Mouse (Mus musculus) intestine, embryonic 15.5 days (tissue): ENCODE data around the gene Mthfd1l. TPM values are rescaled to one million over a fixed set of nuclear protein-coding genes. Genes with fewer than 3 reads are reported as not detected.
A peak's percentile ranks its signal among the peaks of the same experiment; 100 is the strongest.
"Not testable (repeated sequence)": the region's sequence is repeated elsewhere in the genome, so short reads cannot be mapped to it uniquely, and the experiment has no call there.

Experiments used
- ATAC-seq: fragments of 200-750 bp; cut with Nextera tagmentation; 2 replicates; pipeline ENCODE4 v1.8.0; 2017; ENCODE audit warnings: moderate TSS enrichment, moderate library complexity
- H3K27ac ChIP-seq: fragments of 300-500 bp; sonication (generic); 2 replicates; pipeline ENCODE4 v1.5.1; 2015; ENCODE audit warnings: mild to moderate bottlenecking, inconsistent platforms
- H3K27me3 ChIP-seq: fragments of 300-500 bp; sonication (generic); replicated peaks from 2 replicates; pipeline ENCODE4 v1.6.1; 2015; ENCODE audit warnings: inconsistent platforms
- H3K36me3 ChIP-seq: fragments of 300-500 bp; sonication (generic); 2 replicates; pipeline ENCODE4 v1.6.1; 2015; ENCODE audit warnings: inconsistent platforms
- H3K4me1 ChIP-seq: fragments of 300-500 bp; sonication (generic); replicated peaks from 2 replicates; pipeline ENCODE4 v1.6.1; 2015; ENCODE audit warnings: inconsistent platforms
- H3K4me2 ChIP-seq: fragments of 300-500 bp; sonication (generic); replicated peaks from 2 replicates; pipeline ENCODE4 v1.6.1; 2015; ENCODE audit warnings: mild to moderate bottlenecking, inconsistent platforms
- H3K4me3 ChIP-seq: fragments of 300-500 bp; sonication (generic); replicated peaks from 2 replicates; pipeline ENCODE4 v1.5.1; 2015; ENCODE audit warnings: inconsistent platforms
- H3K9ac ChIP-seq: fragments of 300-500 bp; sonication (generic); 2 replicates; pipeline ENCODE4 v1.6.1; 2015; ENCODE audit warnings: inconsistent platforms
- H3K9me3 ChIP-seq: fragments of 300-500 bp; sonication (generic); 2 replicates; pipeline ENCODE4 v1.6.1; 2016; ENCODE audit warnings: inconsistent platforms
- WGBS: fragments of 180-500 bp; shearing (Covaris S2); methylation state at CpG from one replicate; pipeline ENCODE4 v1.1.7; 2015; 5-methylcytosine and 5-hydroxymethylcytosine counted together
- polyA plus RNA-seq: library from polyadenylated mRNA; unstranded; fragments of >200 nt; fragmentation: Nextera tagmentation; extraction: Ambion mirVana; gene quantifications from 2 replicates; pipeline ENCODE4 v1.2.1, GENCODE M21; 2015

Gene Mthfd1l
- polyA plus RNA-seq, 1 experiment from 2014 or later = 21.7 TPM

DNA sequence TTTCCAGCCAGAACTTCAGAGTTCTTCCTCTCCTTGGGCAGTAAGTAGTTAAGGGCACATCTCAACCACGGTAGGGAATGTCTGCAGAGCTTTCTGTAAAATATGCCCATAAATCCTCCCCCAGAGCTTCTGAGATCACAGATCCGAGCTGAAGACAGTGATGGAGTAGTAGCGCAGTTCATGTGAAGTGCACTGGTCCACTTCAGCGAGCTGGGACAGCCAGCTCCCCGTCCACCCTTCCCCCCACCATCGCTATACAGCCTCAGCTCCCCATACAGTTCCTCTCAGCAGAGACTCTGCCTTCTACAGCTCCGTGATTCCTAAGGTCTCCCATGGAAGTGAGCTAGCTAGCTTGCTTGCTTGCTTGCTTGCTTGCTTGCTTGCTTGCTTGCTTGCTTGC lies 144.2 kb downstream of the Mthfd1l start:
- Histone ChIP-seq H3K9ac (no peak overlapping the region), H3K9me3 (no peaks in the 10 kb centered on the region), H3K36me3 (no peaks in the 10 kb centered on the region), H3K4me1 (peaks cover 17% of the 10 kb centered on the region; the same call in 1 of the 2 replicates), H3K4me2 (peak overlapping the region; percentile 28), H3K4me3 (no peak overlapping the region), H3K27ac (peak overlapping the region; percentile 78), H3K27me3 (no peaks in the 10 kb centered on the region)
- WGBS = 13% methylated on average over 7 of the region's 7 CpGs
- peak; percentile 84 for ATAC-seq

DNA sequence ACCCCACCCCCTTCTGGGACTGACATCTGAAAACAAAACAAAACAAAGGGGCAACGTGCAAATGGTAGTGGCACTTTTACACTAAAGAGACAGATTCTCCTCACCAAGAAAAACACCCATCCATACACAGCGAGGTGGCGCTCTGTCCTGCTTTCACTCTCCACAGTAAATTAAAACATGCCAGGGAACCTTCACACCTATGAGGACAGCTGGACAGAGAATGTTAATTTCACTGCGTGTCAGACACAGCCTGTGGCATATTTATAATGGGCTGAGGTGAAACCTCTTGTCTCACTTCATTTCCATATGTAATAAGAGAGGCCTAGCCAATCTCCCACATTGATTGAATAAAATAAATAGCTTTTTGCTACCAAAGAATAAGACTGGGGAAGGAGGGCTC lies 146.4 kb downstream of the Mthfd1l start:
- H3K9me3 ChIP-seq = no peaks in the 10 kb centered on the region
- no peaks in the 10 kb centered on the region for H3K36me3 ChIP-seq
- ATAC-seq = no peak
- H3K27ac ChIP-seq = no peak overlapping the region
- H3K9ac ChIP-seq = no peak overlapping the region
- no peaks in the 10 kb centered on the region for H3K27me3 ChIP-seq
- no peak overlapping the region for H3K4me2 ChIP-seq
- 77% methylated on average over 4 of the region's 4 CpGs for WGBS
- H3K4me1 ChIP-seq = peaks cover 8% of the 10 kb centered on the region; the same call in 1 of the 2 replicates
- H3K4me3 ChIP-seq = no peak overlapping the region

DNA sequence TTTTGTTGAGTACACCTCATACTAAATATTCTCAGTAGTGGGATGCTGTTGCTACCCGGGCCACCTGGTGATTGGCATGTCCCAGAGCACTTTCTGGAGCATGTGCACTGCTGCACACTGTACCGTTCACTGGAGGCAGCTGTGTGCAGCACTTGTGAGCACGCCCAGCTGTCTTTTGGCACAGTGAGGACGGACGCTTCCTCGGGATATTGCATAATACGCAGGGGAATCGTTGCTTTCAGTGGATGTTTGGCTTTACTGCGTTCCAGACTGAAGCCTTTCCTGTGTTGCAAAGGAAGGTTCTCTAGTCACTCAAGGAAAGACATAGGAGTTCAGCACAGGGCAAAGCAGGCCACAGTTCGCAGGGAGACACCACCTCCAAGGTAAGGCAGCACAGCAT lies 147.8 kb downstream of the Mthfd1l start:
- H3K4me1 ChIP-seq = peaks cover 9% of the 10 kb centered on the region; the same call in 1 of the 2 replicates
- ATAC-seq = peak; percentile 61

DNA sequence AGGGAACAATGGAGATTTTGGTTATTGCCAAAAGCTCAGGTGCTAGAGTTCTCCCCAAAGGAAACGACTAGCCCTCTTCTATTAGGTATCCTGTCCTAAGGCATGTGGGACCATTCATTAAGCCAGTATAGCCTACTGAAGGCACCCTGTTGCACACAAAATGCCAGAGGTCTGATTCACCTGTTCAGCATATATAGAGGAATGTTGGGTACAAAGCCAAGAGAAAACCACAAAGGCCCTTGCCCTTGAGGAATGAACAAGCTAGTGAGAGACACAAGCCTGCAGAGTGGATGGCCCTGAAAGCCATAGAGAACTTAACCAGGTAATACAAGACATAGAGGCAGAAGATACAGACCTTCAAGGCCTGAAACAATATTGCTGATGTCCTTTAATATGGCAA lies 148.3 kb downstream of the Mthfd1l start:
- H3K4me1 ChIP-seq = peaks cover 11% of the 10 kb centered on the region; the same call in 1 of the 2 replicates
- peak overlapping the region; percentile 52 for H3K27ac ChIP-seq
- no peaks in the 10 kb centered on the region for H3K9me3 ChIP-seq
- no peaks in the 10 kb centered on the region for H3K36me3 ChIP-seq
- H3K4me3 ChIP-seq = no peak overlapping the region
- H3K9ac ChIP-seq = no peak overlapping the region
- no peak for ATAC-seq
- no peaks in the 10 kb centered on the region for H3K27me3 ChIP-seq
- H3K4me2 ChIP-seq = no peak overlapping the region
- 80% methylated on average over 1 of the region's 1 CpGs for WGBS

More for the DNA sequence above, 147.8 kb downstream of the Mthfd1l start:
- H3K9me3 ChIP-seq = no peaks in the 10 kb centered on the region
- peak overlapping the region; percentile 52 for H3K27ac ChIP-seq
- H3K4me3 ChIP-seq = no peak overlapping the region
- 42% methylated on average over 10 of the region's 10 CpGs for WGBS
- H3K4me2 ChIP-seq = no peak overlapping the region
- H3K36me3 ChIP-seq = no peaks in the 10 kb centered on the region
- H3K9ac ChIP-seq = no peak overlapping the region
- H3K27me3 ChIP-seq = no peaks in the 10 kb centered on the region

DNA sequence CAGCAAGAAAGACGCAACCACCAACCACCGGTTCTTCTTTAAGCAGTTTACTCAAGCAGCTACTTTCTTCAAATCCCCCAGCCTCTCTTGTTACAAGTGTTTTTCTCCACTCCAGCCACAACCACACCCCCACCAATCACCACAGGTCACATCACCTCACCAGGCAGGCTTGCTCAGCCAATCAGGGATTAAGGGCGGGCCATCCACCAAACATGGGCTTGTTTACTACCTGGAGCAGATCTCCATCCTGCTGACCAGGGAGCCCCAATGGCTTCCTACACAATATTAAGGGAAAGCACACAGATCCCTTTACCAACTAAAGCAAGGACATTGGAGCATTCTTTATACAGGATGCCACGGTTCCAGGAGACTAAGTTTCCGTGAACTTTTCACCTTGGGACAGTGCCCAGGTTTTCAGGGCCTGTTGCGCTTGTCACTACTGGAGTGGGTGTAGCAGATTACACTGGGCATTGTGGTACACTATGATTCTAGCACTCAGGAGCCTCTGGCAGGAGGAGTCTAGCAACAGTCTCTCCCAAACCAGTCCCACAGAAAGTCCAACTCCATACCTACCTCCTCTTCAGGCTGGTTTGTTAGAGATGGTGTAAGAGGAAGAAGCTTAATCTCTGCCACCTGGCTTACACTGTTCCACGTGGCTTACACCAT lies 150.5 kb downstream of the Mthfd1l start:
- not testable (repeated sequence) for ATAC-seq, H3K27ac ChIP-seq, H3K4me1 ChIP-seq

DNA sequence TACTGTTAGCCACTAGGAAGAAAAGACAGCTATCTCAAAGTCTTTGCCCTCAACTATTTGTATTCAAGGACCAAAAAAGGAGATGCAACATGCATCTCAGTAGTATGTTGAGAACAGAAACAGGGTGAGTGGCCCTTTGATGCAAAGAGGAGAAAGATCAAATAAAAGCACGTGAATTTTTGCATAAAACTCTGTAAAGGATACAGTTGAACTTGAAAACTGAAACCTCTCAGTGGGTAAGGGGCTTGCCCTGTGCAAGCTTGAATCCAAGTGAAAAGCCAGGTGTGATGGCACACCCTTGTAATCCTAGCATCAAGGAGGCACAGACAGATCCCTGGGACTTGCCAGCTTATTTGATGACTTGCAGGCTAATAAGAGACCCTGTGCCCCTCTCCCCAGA lies 151.2 kb downstream of the Mthfd1l start:
- Histone ChIP-seq H3K4me3 (no peak overlapping the region), H3K9me3 (no peaks in the 10 kb centered on the region), H3K9ac (no peak overlapping the region), H3K36me3 (no peaks in the 10 kb centered on the region), H3K27ac (no peak overlapping the region), H3K4me1 (peaks cover 10% of the 10 kb centered on the region; the same call in 1 of the 2 replicates), H3K4me2 (no peak overlapping the region), H3K27me3 (no peaks in the 10 kb centered on the region)
- no peak for ATAC-seq
- 71% methylated on average over 1 of the region's 1 CpGs for WGBS

More for the DNA sequence above, 150.5 kb downstream of the Mthfd1l start:
- whole genome bisulfite sequencing = 76% methylated on average over 7 of the region's 7 CpGs
- H3K27me3 ChIP-seq, H3K9me3 ChIP-seq, H3K4me3 ChIP-seq, H3K36me3 ChIP-seq, H3K9ac ChIP-seq, H3K4me2 ChIP-seq: not testable (repeated sequence)

DNA sequence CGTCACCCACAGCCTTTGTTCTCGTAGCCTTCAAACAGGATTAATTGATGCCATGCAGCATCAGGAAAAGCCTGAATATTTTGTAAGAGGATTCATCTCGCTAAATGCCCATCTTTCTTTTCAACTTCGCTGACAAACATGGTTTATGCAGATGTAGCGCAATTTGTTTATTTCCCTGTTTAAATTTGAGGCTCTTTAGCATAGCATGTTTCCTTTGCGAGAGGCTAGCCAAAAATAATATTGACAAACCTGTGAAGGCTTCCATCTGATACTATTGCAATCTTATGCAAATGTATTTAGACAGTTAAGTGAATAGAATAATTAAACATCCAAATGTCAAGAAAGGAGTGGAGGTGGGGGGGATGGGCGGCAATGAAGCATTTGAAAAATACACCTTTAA lies 152.3 kb downstream of the Mthfd1l start:
- no peaks in the 10 kb centered on the region for H3K27me3 ChIP-seq
- no peak overlapping the region for H3K9ac ChIP-seq
- H3K4me2 ChIP-seq = no peak overlapping the region
- H3K27ac ChIP-seq = no peak overlapping the region
- WGBS = 75% methylated on average over 7 of the region's 7 CpGs
- no peak overlapping the region for H3K4me3 ChIP-seq
- ATAC-seq = no peak
- H3K36me3 ChIP-seq = no peaks in the 10 kb centered on the region
- H3K9me3 ChIP-seq = no peaks in the 10 kb centered on the region
- peaks cover 10% of the 10 kb centered on the region; the same call in 1 of the 2 replicates for H3K4me1 ChIP-seq

DNA sequence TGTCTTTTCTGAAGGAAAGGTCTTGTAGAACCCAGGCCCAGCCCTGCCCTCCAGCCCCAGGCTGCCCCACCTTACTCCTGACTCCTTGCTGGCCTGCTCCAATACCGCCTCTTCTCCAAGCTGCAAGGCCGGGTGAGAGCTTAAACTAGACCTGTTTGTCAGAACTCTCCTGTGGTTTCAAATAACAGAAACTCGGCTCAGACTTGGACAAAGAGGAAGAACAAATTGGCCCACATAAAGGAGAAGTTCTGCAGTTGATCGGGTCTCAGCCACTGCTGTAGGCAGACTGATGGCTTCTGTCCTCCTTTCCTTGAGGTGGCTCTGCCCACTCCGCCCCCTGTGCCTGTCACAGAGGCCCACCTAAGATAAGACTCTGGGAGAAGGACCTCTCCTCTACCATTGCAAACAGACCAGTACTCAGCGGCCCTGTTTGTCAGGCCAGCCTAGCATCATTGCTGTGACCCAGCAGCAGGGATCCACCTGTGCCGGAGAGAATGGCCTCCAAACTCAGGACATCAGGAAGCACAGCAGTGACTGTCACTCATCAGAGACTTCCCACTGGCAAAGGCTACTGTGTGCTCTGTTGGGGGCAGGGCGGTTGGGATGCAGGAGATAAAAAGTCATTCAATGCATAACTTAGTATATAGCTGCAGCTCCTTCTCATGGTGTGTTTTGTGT lies 153.6 kb downstream of the Mthfd1l start:
- no peaks in the 10 kb centered on the region for H3K9me3 ChIP-seq
- H3K36me3 ChIP-seq = no peaks in the 10 kb centered on the region
- no peaks in the 10 kb centered on the region for H3K27me3 ChIP-seq
- 0 out of 2 replicates have a peak overlapping the region, but pooled peaks have one; percentile 54 for H3K27ac ChIP-seq
- H3K4me2 ChIP-seq = no peak overlapping the region
- no peak overlapping the region for H3K9ac ChIP-seq
- H3K4me1 ChIP-seq = 0 out of 2 replicates have a peak, but pooled peaks cover 5% of the 10 kb centered on the region
- 54% methylated on average over 8 of the region's 8 CpGs for WGBS
- peak; percentile 42; the same call in 1 of the 2 replicates for ATAC-seq
- H3K4me3 ChIP-seq = no peak overlapping the region

DNA sequence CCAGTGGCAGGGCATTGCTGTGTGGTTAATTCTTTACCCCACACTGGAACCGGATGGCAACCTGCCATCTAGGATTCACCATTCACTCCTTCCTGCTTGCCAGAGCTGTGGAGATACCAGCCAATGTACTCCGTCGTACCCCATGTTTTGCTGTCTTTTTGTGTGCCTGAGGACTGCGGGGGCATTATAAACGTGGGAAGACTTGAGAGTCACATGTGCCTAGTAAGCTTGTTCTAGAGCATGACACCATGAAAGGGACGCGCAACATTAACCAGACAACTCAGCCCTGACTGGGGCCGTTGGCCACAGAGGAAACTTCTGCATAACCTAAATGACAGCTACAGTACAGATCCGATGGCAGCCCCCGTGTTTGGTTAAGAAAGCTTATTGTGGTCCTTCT lies 155.5 kb downstream of the Mthfd1l start:
- Histone ChIP-seq H3K36me3 (no peaks in the 10 kb centered on the region), H3K4me1 (0 out of 2 replicates have a peak, but pooled peaks cover 5% of the 10 kb centered on the region), H3K9me3 (no peaks in the 10 kb centered on the region), H3K27ac (no peak overlapping the region), H3K27me3 (no peaks in the 10 kb centered on the region), H3K4me3 (no peak overlapping the region), H3K9ac (no peak overlapping the region), H3K4me2 (no peak overlapping the region)
- 70% methylated on average over 10 of the region's 10 CpGs for WGBS
- ATAC-seq = no peak

DNA sequence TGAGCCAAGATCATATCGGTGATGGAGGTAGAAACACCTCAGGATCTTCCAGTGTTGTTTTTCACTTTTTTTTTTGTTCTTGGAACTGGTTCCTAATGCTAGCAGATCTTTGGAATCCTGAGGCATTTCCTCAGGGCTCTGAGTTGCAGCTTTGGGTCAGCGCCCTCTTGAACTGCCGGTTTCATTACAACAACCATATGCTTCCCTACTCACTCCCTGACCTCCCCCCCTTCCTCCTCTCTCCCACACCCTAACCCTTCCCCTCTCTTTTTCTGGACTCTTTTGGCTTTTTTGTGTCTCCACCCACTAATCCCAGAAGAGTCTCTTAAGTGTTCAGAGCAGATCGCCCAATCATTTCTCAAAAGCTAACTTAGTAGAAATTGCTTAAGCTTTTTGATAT lies 156.0 kb downstream of the Mthfd1l start:
- Histone ChIP-seq H3K9me3 (no peaks in the 10 kb centered on the region), H3K4me2 (no peak overlapping the region), H3K36me3 (no peaks in the 10 kb centered on the region), H3K4me1 (0 out of 2 replicates have a peak, but pooled peaks cover 5% of the 10 kb centered on the region), H3K9ac (no peak overlapping the region), H3K27ac (no peak overlapping the region), H3K4me3 (no peak overlapping the region), H3K27me3 (no peaks in the 10 kb centered on the region)
- WGBS = 64% methylated on average over 4 of the region's 4 CpGs
- no peak for ATAC-seq

DNA sequence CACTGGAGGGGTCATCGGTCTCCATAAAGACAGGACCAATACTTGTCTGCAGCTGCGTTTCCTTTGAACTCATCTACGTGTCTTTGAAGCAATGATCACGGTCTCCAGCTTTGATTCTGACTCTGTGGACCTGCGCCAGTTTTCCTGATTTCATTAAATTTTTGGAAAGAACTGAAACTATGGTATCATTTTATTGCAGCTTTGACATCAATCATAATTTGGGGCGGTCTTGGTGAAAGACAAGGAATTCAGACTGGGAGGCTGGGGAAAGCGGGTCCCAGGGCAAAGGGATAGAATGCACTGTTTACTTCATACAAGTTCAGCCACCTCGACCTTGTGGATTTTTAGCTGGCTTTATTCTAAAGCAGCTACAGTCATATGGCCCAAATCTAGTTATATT lies 156.5 kb downstream of the Mthfd1l start:
- no peak overlapping the region for H3K4me2 ChIP-seq
- no peaks in the 10 kb centered on the region for H3K9me3 ChIP-seq
- no peak overlapping the region for H3K9ac ChIP-seq
- WGBS = 82% methylated on average over 8 of the region's 8 CpGs
- H3K4me3 ChIP-seq = no peak overlapping the region
- H3K36me3 ChIP-seq = no peaks in the 10 kb centered on the region
- no peaks in the 10 kb centered on the region for H3K27me3 ChIP-seq
- ATAC-seq = no peak
- H3K27ac ChIP-seq = no peak overlapping the region
- H3K4me1 ChIP-seq = 0 out of 2 replicates have a peak, but pooled peaks cover 5% of the 10 kb centered on the region

DNA sequence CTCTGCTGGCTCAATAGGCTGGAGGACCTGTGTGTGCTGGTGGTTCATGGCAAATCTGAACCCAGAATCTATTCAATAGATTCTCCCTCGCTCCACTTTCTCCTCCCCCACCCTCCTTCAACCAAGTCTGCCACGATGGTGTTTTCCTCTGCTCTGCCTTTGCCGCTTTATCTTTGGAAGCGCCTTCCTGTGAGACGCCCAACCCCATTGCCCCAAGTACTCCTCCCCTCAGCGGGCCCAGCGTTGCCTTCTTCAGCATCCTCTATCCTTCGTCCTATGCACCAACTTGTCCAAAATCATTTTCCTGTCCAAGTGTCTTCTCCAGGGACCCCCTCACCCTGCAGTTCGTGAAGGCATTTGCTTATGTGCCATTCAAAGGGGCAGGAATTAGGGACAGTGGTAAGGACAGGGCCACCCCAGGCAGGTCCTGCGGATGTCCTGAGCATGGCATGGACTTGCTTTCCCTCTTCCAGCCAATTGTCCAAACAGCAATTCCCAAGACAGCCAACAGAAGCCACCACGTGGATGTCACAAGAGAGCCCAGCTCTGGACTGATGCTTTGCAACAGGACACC lies 157.2 kb downstream of the Mthfd1l start:
- Histone ChIP-seq H3K27ac (no peak overlapping the region), H3K9ac (no peak overlapping the region), H3K4me1 (0 out of 2 replicates have a peak, but pooled peaks cover 5% of the 10 kb centered on the region), H3K9me3 (no peaks in the 10 kb centered on the region), H3K4me3 (no peak overlapping the region), H3K36me3 (no peaks in the 10 kb centered on the region), H3K4me2 (no peak overlapping the region), H3K27me3 (no peaks in the 10 kb centered on the region)
- WGBS = 88% methylated on average over 11 of the region's 11 CpGs
- ATAC-seq = no peak
